Mouse (Mus musculus) heart, embryonic 16.5 days (tissue): ENCODE data around the gene Samd3. TPM values are rescaled to one million over a fixed set of nuclear protein-coding genes. Genes with fewer than 3 reads are reported as not detected.

Experiments
- ATAC-seq: fragments of 200-750 bp; cut with Nextera tagmentation; replicated peaks from 2 replicates; pipeline ENCODE4 v1.8.0; 2017; ENCODE audit warnings: moderate number of reproducible peaks; ENCODE audit not compliant: insufficient read depth, low FRiP score; ENCODE audit errors: extremely low read depth
- H3K27ac ChIP-seq: fragments of 300-500 bp; sonication (generic); 2 replicates; pipeline ENCODE4 v1.5.1; 2014; ENCODE audit warnings: mild to moderate bottlenecking, low read length, control low read depth, moderate library complexity
- H3K27me3 ChIP-seq: fragments of 300-500 bp; sonication (generic); 2 replicates; pipeline ENCODE4 v1.6.1; 2014; ENCODE audit warnings: low read length, mixed read lengths; ENCODE audit not compliant: control insufficient read depth, insufficient read depth
- H3K36me3 ChIP-seq: fragments of 300-500 bp; sonication (generic); 2 replicates; pipeline ENCODE4 v1.6.1; 2014; ENCODE audit not compliant: control insufficient read depth, insufficient read depth
- H3K4me1 ChIP-seq: fragments of 300-500 bp; sonication (generic); 2 replicates; pipeline ENCODE4 v1.6.1; 2014; ENCODE audit warnings: low read length, mixed read lengths; ENCODE audit not compliant: control insufficient read depth, insufficient read depth
- H3K4me2 ChIP-seq: fragments of 300-500 bp; sonication (generic); 2 replicates; pipeline ENCODE4 v1.6.1; 2014; ENCODE audit warnings: low read depth, mild to moderate bottlenecking, control low read depth, low read length
- H3K4me3 ChIP-seq: fragments of 300-500 bp; sonication (generic); 2 replicates; pipeline ENCODE4 v1.5.1; 2014; ENCODE audit warnings: mild to moderate bottlenecking, control low read depth, low read length
- H3K9ac ChIP-seq: fragments of 300-500 bp; sonication (generic); 2 replicates; pipeline ENCODE4 v1.6.1; 2014; ENCODE audit warnings: low read length, control low read depth
- H3K9me3 ChIP-seq: fragments of 300-500 bp; sonication (generic); replicated peaks from 2 replicates; pipeline ENCODE4 v1.6.1; 2016; ENCODE audit warnings: low read length; ENCODE audit not compliant: control insufficient read depth
- WGBS: fragments of 180-500 bp; shearing (Covaris S2); extraction: QIAGEN DNeasy Blood & Tissue Kit; methylation state at CpG from one replicate; pipeline ENCODE4 v1.1.7; 2014; 5-methylcytosine and 5-hydroxymethylcytosine counted together
- polyA plus RNA-seq: library from polyadenylated mRNA; unstranded; fragments of >200 nt; fragmentation: Nextera tagmentation; extraction: Ambion mirVana; gene quantifications from 2 replicates; pipeline ENCODE4 v1.2.1, GENCODE M21; 2015

Gene Samd3
- polyA plus RNA-seq: 0.09 and 0.20 TPM in 2 replicates

- Histone ChIP-seq H3K36me3 (no peaks in the 10 kb centered on the region), H3K27me3 (no peaks in the 10 kb centered on the region), H3K4me2 (no peak within 1 kb of the TSS), H3K4me1 (no peaks in the 10 kb centered on the region), H3K27ac (no peak within 1 kb of the TSS), H3K4me3 (no peak within 1 kb of the TSS), H3K9ac (no peak within 1 kb of the TSS), H3K9me3 (no peaks in the 10 kb centered on the region)
- WGBS: 36% methylated on average over 4 of the region's 4 CpGs
- ATAC-seq: no peak
Observed at GRCm38 (mm10) chr10:26229488-26229887, at the start of gene Samd3. Gene Samd3 (plus strand): TSS chr10:26229707.

- no peak overlapping the region for H3K9ac ChIP-seq
- WGBS: 82% methylated on average over 5 of the region's 5 CpGs
- no peaks in the 10 kb centered on the region for H3K27me3 ChIP-seq
- no peaks in the 10 kb centered on the region for H3K36me3 ChIP-seq
- no peak for ATAC-seq
- H3K4me3 ChIP-seq: no peak overlapping the region
- no peak overlapping the region for H3K27ac ChIP-seq
- H3K4me2 ChIP-seq: no peak overlapping the region
- no peaks in the 10 kb centered on the region for H3K9me3 ChIP-seq
- H3K4me1 ChIP-seq: no peaks in the 10 kb centered on the region
Observed at GRCm38 (mm10) chr10:26185289-26185688, 44.2 kb upstream of the Samd3 start.

- Histone ChIP-seq H3K9me3 (no peaks in the 10 kb centered on the region), H3K27ac (no peak overlapping the region)
- ATAC-seq: no peak
Observed at GRCm38 (mm10) chr10:26190811-26191210, 38.7 kb upstream of the Samd3 start.

GRCm38 (mm10) chr10:26194892-26195291 lies 34.6 kb upstream of the Samd3 start:
- H3K4me2 ChIP-seq: no peak overlapping the region
- no peak for ATAC-seq
- no peak overlapping the region for H3K4me3 ChIP-seq
- H3K27me3 ChIP-seq: no peaks in the 10 kb centered on the region
- H3K4me1 ChIP-seq: no peaks in the 10 kb centered on the region
- no peak overlapping the region for H3K27ac ChIP-seq
- H3K36me3 ChIP-seq: no peaks in the 10 kb centered on the region
- 67% methylated on average over 1 of the region's 1 CpGs for WGBS
- H3K9ac ChIP-seq: no peak overlapping the region
- H3K9me3 ChIP-seq: no peaks in the 10 kb centered on the region

More at GRCm38 (mm10) chr10:26190811-26191210, 38.7 kb upstream of the Samd3 start:
- Histone ChIP-seq H3K36me3 (no peaks in the 10 kb centered on the region), H3K4me3 (no peak overlapping the region), H3K4me2 (no peak overlapping the region), H3K9ac (no peak overlapping the region), H3K27me3 (no peaks in the 10 kb centered on the region), H3K4me1 (no peaks in the 10 kb centered on the region)

- Histone ChIP-seq H3K9ac (no peak overlapping the region), H3K27me3 (no peaks in the 10 kb centered on the region), H3K4me1 (no peaks in the 10 kb centered on the region; the same call in 1 of the 2 replicates), H3K4me2 (no peak overlapping the region), H3K36me3 (no peaks in the 10 kb centered on the region), H3K27ac (no peak overlapping the region), H3K4me3 (no peak overlapping the region), H3K9me3 (no peaks in the 10 kb centered on the region)
- no peak for ATAC-seq
- WGBS: 65% methylated on average over 8 of the region's 9 CpGs
Observed at GRCm38 (mm10) chr10:26202708-26203368, 26.7 kb upstream of the Samd3 start.

GRCm38 (mm10) chr10:26220729-26221128 lies 8.8 kb upstream of the Samd3 start:
- H3K27ac ChIP-seq: no peak overlapping the region
- H3K9me3 ChIP-seq: no peaks in the 10 kb centered on the region
- no peak for ATAC-seq
- H3K36me3 ChIP-seq: no peaks in the 10 kb centered on the region
- no peak overlapping the region for H3K9ac ChIP-seq
- H3K4me1 ChIP-seq: no peaks in the 10 kb centered on the region
- no peak overlapping the region for H3K4me3 ChIP-seq
- no peaks in the 10 kb centered on the region for H3K27me3 ChIP-seq
- H3K4me2 ChIP-seq: no peak overlapping the region
- 83% methylated on average over 4 of the region's 4 CpGs for WGBS

DNA sequence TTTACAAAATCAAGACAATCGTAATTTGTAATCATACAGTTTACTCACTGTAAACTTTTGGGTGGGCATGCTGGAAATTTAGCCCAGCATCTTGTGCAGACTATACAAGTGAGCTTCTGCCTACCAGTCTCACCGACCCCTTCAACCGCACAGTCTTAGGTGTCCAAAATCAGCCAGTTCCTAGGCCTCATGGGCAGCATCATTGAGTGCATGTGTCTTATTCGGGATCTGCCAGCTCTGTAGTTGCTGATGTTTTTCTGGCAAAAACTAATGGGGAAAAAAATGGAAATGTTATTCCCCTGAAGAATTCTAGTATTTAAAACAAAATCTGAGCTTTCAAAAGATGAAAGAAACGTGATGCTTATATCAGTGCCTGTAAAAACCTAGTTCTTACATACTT lies 3.3 kb upstream of the Samd3 start:
- Histone ChIP-seq H3K4me2 (no peak overlapping the region), H3K9me3 (no peaks in the 10 kb centered on the region), H3K36me3 (no peaks in the 10 kb centered on the region), H3K27ac (no peak overlapping the region), H3K4me3 (no peak overlapping the region), H3K9ac (no peak overlapping the region), H3K4me1 (no peaks in the 10 kb centered on the region), H3K27me3 (no peaks in the 10 kb centered on the region)
- 77% methylated on average over 5 of the region's 5 CpGs for WGBS
- ATAC-seq: no peak

- Histone ChIP-seq H3K36me3 (no peaks in the 10 kb centered on the region), H3K9me3 (no peaks in the 10 kb centered on the region), H3K9ac (no peak overlapping the region), H3K4me1 (no peaks in the 10 kb centered on the region), H3K4me3 (no peak overlapping the region), H3K27me3 (no peaks in the 10 kb centered on the region), H3K27ac (no peak overlapping the region), H3K4me2 (no peak overlapping the region)
- ATAC-seq: no peak
- 29% methylated on average over 2 of the region's 2 CpGs for WGBS
Observed at GRCm38 (mm10) chr10:26226734-26227133, 2.8 kb upstream of the Samd3 start.

DNA sequence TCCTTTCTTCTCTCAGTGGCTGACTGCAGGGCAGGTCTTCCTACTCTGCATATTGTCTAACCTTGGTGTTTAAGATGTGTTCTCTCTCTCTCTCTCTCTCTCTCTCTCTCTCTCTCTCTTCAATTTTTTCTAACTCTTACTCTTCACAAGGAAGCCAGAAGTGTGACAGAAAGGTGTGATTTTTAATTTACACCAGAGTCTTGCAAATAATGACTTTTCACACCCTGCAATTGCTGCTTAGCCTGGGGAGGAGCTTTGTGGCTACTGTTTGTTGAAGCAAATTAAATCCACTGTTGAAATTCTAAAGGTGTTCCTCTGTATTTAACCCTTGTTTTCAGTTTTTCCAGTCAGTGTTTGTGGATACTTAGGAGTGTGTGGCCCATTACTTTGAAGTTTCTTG lies 1.3 kb upstream of the Samd3 start:
- Histone ChIP-seq H3K9ac (no peak overlapping the region), H3K9me3 (no peaks in the 10 kb centered on the region), H3K4me2 (no peak overlapping the region), H3K4me1 (no peaks in the 10 kb centered on the region), H3K27ac (no peak overlapping the region), H3K27me3 (no peaks in the 10 kb centered on the region), H3K4me3 (no peak overlapping the region), H3K36me3 (no peaks in the 10 kb centered on the region)
- no peak for ATAC-seq
